ENCODE assay signal across 16 mouse cellular contexts in genomic region chr3:16853992-16854391, GRCm38 (mm10).
DNase-seq lines count a peak whose midpoint lies in the region; ATAC-seq lines count a peak whose summit lies in the region.
"Had no signal": no experiment of that assay in that cellular context is flagged by ENCODE, and none has a peak within 500 bp of the region (broad histone marks: within the 10 kb centered on the region; RNA-seq: fewer than 3 reads in every experiment).

No protein-coding gene starts in this region.

- no peaks in the 10 kb centered on the region for H3K27me3 ChIP-seq in forebrain, embryonic 12.5 days
- H3K27me3 ChIP-seq in hindbrain, embryonic 16.5 days (replicated peaks; ENCODE audit: control insufficient read depth, insufficient read depth, low read length), result no peaks in the 10 kb centered on the region
- no peaks in the 10 kb centered on the region for H3K27me3 ChIP-seq in neural tube, embryonic 12.5 days (replicated peaks)
- H3K27me3 ChIP-seq: embryonic facial prominence, embryonic 15.5 days; limb, embryonic 13.5 days had no signal

- no peaks in the 10 kb centered on the region for H3K36me3 ChIP-seq in forebrain, embryonic 12.5 days (replicated peaks)
- H3K36me3 ChIP-seq in hindbrain, embryonic 16.5 days (ENCODE audit: control insufficient read depth, insufficient read depth, low read length), result no peaks in the 10 kb centered on the region
- no peaks in the 10 kb centered on the region for H3K36me3 ChIP-seq in neural tube, embryonic 12.5 days
- H3K36me3 ChIP-seq: embryonic facial prominence, embryonic 15.5 days; heart, embryonic 10.5 days; limb, embryonic 13.5 days had no signal

- H3K9ac ChIP-seq in forebrain, embryonic 12.5 days, result no peak overlapping the region
- 0 out of 2 replicates have a peak overlapping the region, but pooled peaks have one; percentile 24 for H3K9ac ChIP-seq in hindbrain, embryonic 16.5 days (ENCODE audit: low read depth, low read length)
- H3K9ac ChIP-seq in neural tube, embryonic 12.5 days, result no peak overlapping the region
- H3K9ac ChIP-seq: embryonic facial prominence, embryonic 15.5 days; limb, embryonic 13.5 days; liver, postnatal 0 days had no signal

- DNase-seq in embryo, embryonic 11 days, result peak; percentile 14
- DNase-seq in embryo, embryonic 9.5 days (ENCODE audit: extremely low spot score), result no peak
- DNase-seq in spleen, postnatal 10 days (ENCODE audit: low spot score in 2 of 2), result no peak
- DNase-seq in heart, postnatal 25 days (ENCODE audit: low spot score), result no peak
- DNase-seq in kidney, adult 18-20 months, result no peak
- DNase-seq: B cell, adult 2 months; liver, postnatal 0 days had no signal

- H3K9me3 ChIP-seq in forebrain, embryonic 12.5 days, result no peaks in the 10 kb centered on the region
- no peaks in the 10 kb centered on the region for H3K9me3 ChIP-seq in hindbrain, embryonic 16.5 days (ENCODE audit: control insufficient read depth, low read length)
- H3K9me3 ChIP-seq in neural tube, embryonic 12.5 days, result no peaks in the 10 kb centered on the region
- H3K9me3 ChIP-seq: embryonic facial prominence, embryonic 15.5 days; heart, embryonic 10.5 days; limb, embryonic 13.5 days had no signal

- H3K4me1 ChIP-seq in forebrain, embryonic 12.5 days, result peaks cover 7% of the 10 kb centered on the region; the same call in 1 of the 2 replicates
- peaks cover 2% of the 10 kb centered on the region; the same call in 1 of the 2 replicates for H3K4me1 ChIP-seq in hindbrain, embryonic 16.5 days (ENCODE audit: control insufficient read depth, insufficient read depth, low read depth, low read length)
- H3K4me1 ChIP-seq in neural tube, embryonic 12.5 days, result peaks cover 7% of the 10 kb centered on the region; the same call in 1 of the 2 replicates
- H3K4me1 ChIP-seq: embryonic facial prominence, embryonic 15.5 days; heart, embryonic 10.5 days; limb, embryonic 13.5 days had no signal

- peak overlapping the region; percentile 21; the same call in 1 of the 2 replicates for H3K27ac ChIP-seq in forebrain, embryonic 12.5 days
- H3K27ac ChIP-seq in hindbrain, embryonic 16.5 days (ENCODE audit: low read depth, low read length), result peak overlapping the region; percentile 81
- H3K27ac ChIP-seq in neural tube, embryonic 12.5 days, result 0 out of 2 replicates have a peak overlapping the region, but pooled peaks have one; percentile 46
- H3K27ac ChIP-seq: embryonic facial prominence, embryonic 15.5 days; heart, embryonic 10.5 days; kidney, postnatal 0 days; limb, embryonic 13.5 days; macrophage; stomach, postnatal 0 days had no signal

- H3K4me3 ChIP-seq in forebrain, embryonic 12.5 days (replicated peaks), result no peak overlapping the region
- H3K4me3 ChIP-seq in hindbrain, embryonic 16.5 days (ENCODE audit: low read length), result no peak overlapping the region
- no peak overlapping the region for H3K4me3 ChIP-seq in neural tube, embryonic 12.5 days
- H3K4me3 ChIP-seq: embryonic facial prominence, embryonic 15.5 days; heart, embryonic 10.5 days; limb, embryonic 13.5 days had no signal

- peak; percentile 67 for ATAC-seq in forebrain, embryonic 12.5 days (ENCODE audit: low FRiP score)
- ATAC-seq in hindbrain, embryonic 16.5 days, result peak; percentile 92
- peak; percentile 80 for ATAC-seq in neural tube, embryonic 12.5 days (ENCODE audit: low FRiP score, low read depth)
- ATAC-seq: liver, postnatal 0 days had no signal

- intact Hi-C loops in heart, postnatal 25 days (cut with DNase I), result no loop called here

- H3K4me2 ChIP-seq in forebrain, embryonic 12.5 days, result no peak overlapping the region
- H3K4me2 ChIP-seq in hindbrain, embryonic 16.5 days (ENCODE audit: low read length), result peak overlapping the region; percentile 29; the same call in 1 of the 2 replicates
- no peak overlapping the region for H3K4me2 ChIP-seq in neural tube, embryonic 12.5 days (replicated peaks)
- H3K4me2 ChIP-seq: embryonic facial prominence, embryonic 15.5 days; limb, embryonic 13.5 days had no signal

- 63% methylated on average over 5 of the region's 5 CpGs for WGBS in forebrain, embryonic 12.5 days
- WGBS in hindbrain, embryonic 16.5 days, result 36% methylated on average over 5 of the region's 5 CpGs
- WGBS in neural tube, embryonic 12.5 days, result 31% methylated on average over 5 of the region's 5 CpGs

Comparison
In these comparisons a context has a peak if more than half of its experiments do, and no peak if none do; other contexts are left out.
1. H3K27ac ChIP-seq: peak in every context shown above with its lines; median percentile 81 in hindbrain, embryonic 16.5 days; 46 in neural tube, embryonic 12.5 days; 21 in forebrain, embryonic 12.5 days.